Mouse (Mus musculus): ENCODE data around the gene Gm10762. TPM values are rescaled to one million over a fixed set of nuclear protein-coding genes. Genes with fewer than 3 reads are reported as not detected.

Gene Gm10762
- polyA plus RNA-seq (2012; rRNA removed): 5.1 and 5.3 TPM in 2 replicates

- peak; percentile 40 to 60 for DNase-seq (ENCODE audit: extremely low spot score in 1 of 2, low spot score in 1 of 2)
Measured at GRCm38 (mm10) chr2:128967661-128968441, at the start of gene Gm10762. TSS of gene Gm10762 (minus strand) at chr2:128967725.

GRCm38 (mm10) chr2:129008867-129009266 lies 41.3 kb upstream of the Gm10762 start:
- peak in 1 of 2 experiments; percentile 8 for DNase-seq (ENCODE audit: extremely low spot score in 1 of 2, low spot score in 1 of 2)

GRCm38 (mm10) chr2:129006194-129006749 lies 38.7 kb upstream of the Gm10762 start:
- DNase-seq (ENCODE audit: extremely low spot score in 1 of 2, low spot score in 1 of 2): no peak

- DNase-seq (ENCODE audit: extremely low spot score in 1 of 2, low spot score in 1 of 2): no peak
Measured at GRCm38 (mm10) chr2:129004872-129005271, 37.3 kb upstream of the Gm10762 start.

- no peak for DNase-seq (ENCODE audit: extremely low spot score in 1 of 2, low spot score in 1 of 2)
Measured at GRCm38 (mm10) chr2:128984746-128985145, 17.2 kb upstream of the Gm10762 start.

- DNase-seq (ENCODE audit: extremely low spot score in 1 of 2, low spot score in 1 of 2): no peak
Measured at GRCm38 (mm10) chr2:128975572-128975971, 8.0 kb upstream of the Gm10762 start.

GRCm38 (mm10) chr2:128972301-128972700 lies 4.8 kb upstream of the Gm10762 start:
- no peak for DNase-seq (ENCODE audit: extremely low spot score in 1 of 2, low spot score in 1 of 2)

GRCm38 (mm10) chr2:128968475-128969083 lies 1.1 kb upstream of the Gm10762 start:
- no peak for DNase-seq (ENCODE audit: extremely low spot score in 1 of 2, low spot score in 1 of 2)

GRCm38 (mm10) chr2:128966641-128967580 lies 614 bp downstream of the Gm10762 start, which contains the start of gene Zc3h6:
TSS of gene Zc3h6 (plus strand) at chr2:128967402.
- DNase-seq (ENCODE audit: extremely low spot score in 1 of 2, low spot score in 1 of 2): peak; percentile 93 to 100

GRCm38 (mm10) chr2:128966236-128966635 lies 1.3 kb downstream of the Gm10762 start:
- DNase-seq (ENCODE audit: extremely low spot score in 1 of 2, low spot score in 1 of 2): no peak

GRCm38 (mm10) chr2:128965505-128966105 lies 1.9 kb downstream of the Gm10762 start:
- no peak for DNase-seq (ENCODE audit: extremely low spot score in 1 of 2, low spot score in 1 of 2)

GRCm38 (mm10) chr2:128954186-128954585 lies 13.3 kb downstream of the Gm10762 start:
- no peak for DNase-seq (ENCODE audit: extremely low spot score in 1 of 2, low spot score in 1 of 2)

GRCm38 (mm10) chr2:128947962-128948588 lies 19.4 kb downstream of the Gm10762 start:
- peak in 1 of 2 experiments; percentile 77 for DNase-seq (ENCODE audit: extremely low spot score in 1 of 2, low spot score in 1 of 2)

GRCm38 (mm10) chr2:128943538-128944528 lies 23.7 kb downstream of the Gm10762 start, which contains the start of gene Zc3h8:
TSS of gene Zc3h8 (minus strand) at chr2:128944077.
- peak; percentile 91 to 98 for DNase-seq (ENCODE audit: extremely low spot score in 1 of 2, low spot score in 1 of 2)

GRCm38 (mm10) chr2:128936256-128936655 lies 31.3 kb downstream of the Gm10762 start:
- DNase-seq (ENCODE audit: extremely low spot score in 1 of 2, low spot score in 1 of 2): no peak

- DNase-seq (ENCODE audit: extremely low spot score in 1 of 2, low spot score in 1 of 2): no peak
Measured at GRCm38 (mm10) chr2:128930704-128931103, 36.8 kb downstream of the Gm10762 start.

- DNase-seq (ENCODE audit: extremely low spot score in 1 of 2, low spot score in 1 of 2): peak in 1 of 2 experiments; percentile 45
Measured at GRCm38 (mm10) chr2:128928446-128928845, 39.1 kb downstream of the Gm10762 start.

GRCm38 (mm10) chr2:128924799-128925198 lies 42.7 kb downstream of the Gm10762 start:
- DNase-seq (ENCODE audit: extremely low spot score in 1 of 2, low spot score in 1 of 2): no peak
